Mouse (Mus musculus) heart, postnatal 10 days (tissue): ENCODE data around the gene Adamts3. TPM values are rescaled to one million over a fixed set of nuclear protein-coding genes. Genes with fewer than 3 reads are reported as not detected.

Source experiments
- DNase-seq, 2 experiments: peaks; one replicate each; pipeline ENCODE4 v3.0.0; 2021
- intact Hi-C: fragments of 180-260 bp; cut with DNase I; formaldehyde crosslinking; loops from one replicate; pipeline ENCODE4 v1.15.1; 2025
- total RNA-seq, 2 experiments: library from RNA; stranded (reverse); gene quantifications; 2 replicates each; pipeline ENCODE4 v1.2.3; 2021

The Adamts3 gene
- total RNA-seq, result 10 to 100 TPM in 1 of 2 experiments, 1 to 10 TPM in 1; 8.3 to 11.1 TPM

GRCm38 (mm10) chr5:89883051-89883907, at the start of gene Adamts3:
Gene Adamts3, minus strand, starts transcription at chr5:89883334.
- peak; percentile 72 to 73 for DNase-seq
- intact Hi-C loops, result loop anchor here (2.0 to 5.0 kb wide), 2 partner anchors 38 to 49 kb away; no protein-coding TSS in a partner anchor

- intact Hi-C loops, result loop anchor here (1.0 to 5.0 kb wide), 2 partner anchors 49 to 92 kb away; partner anchors contain the start of gene Adamts3
- DNase-seq, result no peak
Measured at GRCm38 (mm10) chr5:89931511-89931910, 48.4 kb upstream of the Adamts3 start.

GRCm38 (mm10) chr5:89912359-89912758, 29.2 kb upstream of the Adamts3 start:
- no peak for DNase-seq
- intact Hi-C loops, result no loop called here

GRCm38 (mm10) chr5:89911950-89912349, 28.8 kb upstream of the Adamts3 start:
- intact Hi-C loops, result no loop called here
- DNase-seq, result no peak

GRCm38 (mm10) chr5:89911508-89911907, 28.4 kb upstream of the Adamts3 start:
- intact Hi-C loops, result no loop called here
- DNase-seq, result no peak

- intact Hi-C loops, result no loop called here
- DNase-seq, result no peak
Measured at GRCm38 (mm10) chr5:89906884-89907431, 23.8 kb upstream of the Adamts3 start.

GRCm38 (mm10) chr5:89901026-89901425, 17.9 kb upstream of the Adamts3 start:
- intact Hi-C loops, result no loop called here
- no peak for DNase-seq

GRCm38 (mm10) chr5:89897495-89897894, 14.4 kb upstream of the Adamts3 start:
- DNase-seq, result peak; percentile 82 to 85

GRCm38 (mm10) chr5:89895520-89895919, 12.4 kb upstream of the Adamts3 start:
- no peak for DNase-seq
- intact Hi-C loops, result no loop called here

More at GRCm38 (mm10) chr5:89897495-89897894, 14.4 kb upstream of the Adamts3 start:
- intact Hi-C loops, result loop anchor here (1.0 kb wide), 1 partner anchor 58 kb away; no protein-coding TSS in a partner anchor

GRCm38 (mm10) chr5:89884991-89885390, 1.9 kb upstream of the Adamts3 start:
- intact Hi-C loops, result loop anchor here (5.0 kb wide), 1 partner anchor 47 kb away; no protein-coding TSS in a partner anchor
- no peak for DNase-seq

GRCm38 (mm10) chr5:89883908-89884204, 722 bp upstream of the Adamts3 start:
- intact Hi-C loops, result loop anchor here (2.0 to 5.0 kb wide), 2 partner anchors 39 to 48 kb away; no protein-coding TSS in a partner anchor
- no peak for DNase-seq

GRCm38 (mm10) chr5:89882091-89882734, 921 bp downstream of the Adamts3 start:
- DNase-seq, result peak; percentile 85
- intact Hi-C loops, result loop anchor here (2.0 to 5.0 kb wide), 2 partner anchors 37 to 50 kb away; no protein-coding TSS in a partner anchor

- DNase-seq, result peak; percentile 12
- intact Hi-C loops, result loop anchor here (5.0 kb wide), 1 partner anchor 51 kb away; no protein-coding TSS in a partner anchor
Measured at GRCm38 (mm10) chr5:89881425-89881824, 1.7 kb downstream of the Adamts3 start.

- DNase-seq, result no peak
- intact Hi-C loops, result no loop called here
Measured at GRCm38 (mm10) chr5:89878866-89879392, 4.2 kb downstream of the Adamts3 start.

GRCm38 (mm10) chr5:89872661-89873060, 10.5 kb downstream of the Adamts3 start:
- intact Hi-C loops, result no loop called here
- DNase-seq, result no peak

GRCm38 (mm10) chr5:89859603-89860002, 23.5 kb downstream of the Adamts3 start:
- DNase-seq, result no peak
- intact Hi-C loops, result no loop called here

GRCm38 (mm10) chr5:89858837-89859236, 24.3 kb downstream of the Adamts3 start:
- intact Hi-C loops, result no loop called here
- DNase-seq, result no peak

GRCm38 (mm10) chr5:89846551-89846950, 36.6 kb downstream of the Adamts3 start:
- intact Hi-C loops, result no loop called here
- no peak for DNase-seq

- intact Hi-C loops, result loop anchor here (2.0 kb wide), 1 partner anchor 38 kb away; the partner anchor contains the start of gene Adamts3
- peak; percentile 84 to 89 for DNase-seq
Measured at GRCm38 (mm10) chr5:89844354-89844753, 38.8 kb downstream of the Adamts3 start.

GRCm38 (mm10) chr5:89843478-89843877, 39.7 kb downstream of the Adamts3 start:
- intact Hi-C loops, result no loop called here
- DNase-seq, result no peak

- peak; percentile 71 to 75 for DNase-seq
- intact Hi-C loops, result loop anchor here (1.0 to 2.0 kb wide), 3 partner anchors 58 to 355 kb away; no protein-coding TSS in a partner anchor
Measured at GRCm38 (mm10) chr5:89839627-89840026, 43.5 kb downstream of the Adamts3 start.
